Mouse (Mus musculus): Measurements from ENCODE around the gene Coq10a. TPM values are rescaled to one million over a fixed set of nuclear protein-coding genes. Genes with fewer than 3 reads are reported as not detected.
"Not testable (repeated sequence)": the region's sequence is repeated elsewhere in the genome, so short reads cannot be mapped to it uniquely, and the experiment has no call there.

The Coq10a gene
- polyA plus RNA-seq, 1 experiment from 2014 or later = 11.0 TPM

DNA sequence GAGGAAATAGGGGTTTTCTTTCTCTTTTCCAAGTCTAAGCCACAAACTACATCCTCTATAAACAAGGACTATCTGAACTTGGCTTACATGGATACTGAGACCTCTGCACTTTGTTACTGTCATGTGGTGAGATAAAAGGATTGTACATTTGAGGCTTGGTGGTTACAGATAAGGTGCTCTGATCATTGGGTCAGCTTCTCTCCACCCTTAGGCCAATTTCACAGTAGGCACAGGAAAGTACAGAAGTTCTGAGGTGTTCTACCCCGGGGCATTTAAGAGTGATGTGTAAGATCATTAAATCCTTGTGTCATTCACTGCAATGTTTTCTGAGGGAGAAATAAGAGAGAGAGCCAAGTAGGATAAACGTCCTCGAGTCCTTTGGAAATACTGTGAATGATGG lies 32.2 kb downstream of the Coq10a start:
- Histone ChIP-seq H3K4me2 (ENCODE audit: low read depth, severe bottlenecking) (peak overlapping the region; percentile 60; the same call in 1 of the 2 replicates), H3K9ac (ENCODE audit: low read length) (no peak overlapping the region), H3K4me3 (ENCODE audit: low read depth, low read length) (0 out of 2 replicates have a peak overlapping the region, but pooled peaks have one; percentile 77), H3K9me3 (ENCODE audit: control insufficient read depth, low read length) (no peaks in the 10 kb centered on the region), H3K27ac (replicated peaks; ENCODE audit: low read depth, low read length) (no peak overlapping the region), H3K36me3 (ENCODE audit: control insufficient read depth, insufficient read depth, low read length) (no peaks in the 10 kb centered on the region), H3K4me1 (ENCODE audit: control insufficient read depth, insufficient read depth, low read length) (peaks cover 9% of the 10 kb centered on the region), H3K27me3 (ENCODE audit: control insufficient read depth, insufficient read depth, low read length) (no peaks in the 10 kb centered on the region)
- 86% methylated on average over 3 of the region's 3 CpGs for WGBS
- ATAC-seq (ENCODE audit: insufficient number of reproducible peaks, low FRiP score, low TSS enrichment, low read depth) = no peak
- DNase-seq (ENCODE audit: low spot score) = no peak

- no peak overlapping the region for H3K27ac ChIP-seq (replicated peaks; ENCODE audit: low read depth, low read length)
- DNase-seq (ENCODE audit: low spot score) (no peak), ATAC-seq (ENCODE audit: insufficient number of reproducible peaks, low FRiP score, low TSS enrichment, low read depth) (no peak)
- 95% methylated on average over 3 of the region's 3 CpGs for WGBS
- H3K9me3 ChIP-seq (ENCODE audit: control insufficient read depth, low read length) = no peaks in the 10 kb centered on the region
- peaks cover 9% of the 10 kb centered on the region for H3K4me1 ChIP-seq (ENCODE audit: control insufficient read depth, insufficient read depth, low read length)
- H3K4me3 ChIP-seq (ENCODE audit: low read depth, low read length) = no peak overlapping the region
- no peak overlapping the region for H3K4me2 ChIP-seq (ENCODE audit: low read depth, severe bottlenecking)
- no peak overlapping the region for H3K9ac ChIP-seq (ENCODE audit: low read length)
- no peaks in the 10 kb centered on the region for H3K36me3 ChIP-seq (ENCODE audit: control insufficient read depth, insufficient read depth, low read length)
- no peaks in the 10 kb centered on the region for H3K27me3 ChIP-seq (ENCODE audit: control insufficient read depth, insufficient read depth, low read length)
Observed at GRCm38 (mm10) chr10:128336195-128336594, 32.6 kb downstream of the Coq10a start.

DNA sequence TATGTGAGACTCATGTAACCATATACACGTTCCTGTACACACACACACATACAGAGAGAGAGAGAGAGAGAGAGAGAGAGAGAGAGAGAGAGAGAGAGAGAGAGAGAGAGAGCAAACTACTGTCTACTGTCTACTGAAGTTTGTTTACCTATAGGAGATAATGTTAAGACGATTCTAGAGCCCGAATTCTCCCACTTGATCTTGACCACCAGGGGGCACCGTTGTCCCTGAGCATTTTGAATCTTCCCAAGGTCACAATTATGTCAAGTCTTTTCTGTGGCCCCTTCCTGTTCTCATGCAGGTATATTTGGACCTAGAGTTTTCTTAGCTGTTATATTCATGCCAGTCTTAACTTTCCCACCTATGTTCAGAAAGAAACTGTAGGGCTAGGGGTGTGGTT lies 33.2 kb downstream of the Coq10a start:
- peaks cover 9% of the 10 kb centered on the region for H3K4me1 ChIP-seq (ENCODE audit: control insufficient read depth, insufficient read depth, low read length)
- no peaks in the 10 kb centered on the region for H3K9me3 ChIP-seq (ENCODE audit: control insufficient read depth, low read length)
- no peaks in the 10 kb centered on the region for H3K27me3 ChIP-seq (ENCODE audit: control insufficient read depth, insufficient read depth, low read length)
- H3K36me3 ChIP-seq (ENCODE audit: control insufficient read depth, insufficient read depth, low read length) = no peaks in the 10 kb centered on the region
- no peak overlapping the region for H3K9ac ChIP-seq (ENCODE audit: low read length)
- H3K4me2 ChIP-seq (ENCODE audit: low read depth, severe bottlenecking) = no peak overlapping the region
- H3K4me3 ChIP-seq (ENCODE audit: low read depth, low read length) = no peak overlapping the region
- WGBS = 1% methylated on average over 4 of the region's 4 CpGs
- H3K27ac ChIP-seq (replicated peaks; ENCODE audit: low read depth, low read length) = no peak overlapping the region
- peak; percentile 86 for DNase-seq (ENCODE audit: low spot score)
- ATAC-seq (ENCODE audit: insufficient number of reproducible peaks, low FRiP score, low TSS enrichment, low read depth) = no peak

GRCm38 (mm10) chr10:128332358-128333249 lies 36.2 kb downstream of the Coq10a start:
- not testable (repeated sequence) for H3K4me2 ChIP-seq (ENCODE audit: low read depth, severe bottlenecking); H3K27ac ChIP-seq (replicated peaks; ENCODE audit: low read depth, low read length); DNase-seq (ENCODE audit: low spot score); H3K4me1 ChIP-seq (ENCODE audit: control insufficient read depth, insufficient read depth, low read length); ATAC-seq (ENCODE audit: insufficient number of reproducible peaks, low FRiP score, low TSS enrichment, low read depth); H3K9ac ChIP-seq (ENCODE audit: low read length); H3K9me3 ChIP-seq (ENCODE audit: control insufficient read depth, low read length); H3K36me3 ChIP-seq (ENCODE audit: control insufficient read depth, insufficient read depth, low read length); H3K27me3 ChIP-seq (ENCODE audit: control insufficient read depth, insufficient read depth, low read length); H3K4me3 ChIP-seq (ENCODE audit: low read depth, low read length)
- WGBS = 80% methylated on average over 6 of the region's 6 CpGs

- WGBS = 90% methylated on average over 10 of the region's 10 CpGs
- DNase-seq (ENCODE audit: low spot score) = no peak
- H3K9ac ChIP-seq (ENCODE audit: low read length) = no peak overlapping the region
Observed at GRCm38 (mm10) chr10:128327610-128328009, 41.2 kb downstream of the Coq10a start.

GRCm38 (mm10) chr10:128326825-128327224 lies 42.0 kb downstream of the Coq10a start:
- no peak overlapping the region for H3K27ac ChIP-seq (replicated peaks; ENCODE audit: low read depth, low read length)
- H3K36me3 ChIP-seq (ENCODE audit: control insufficient read depth, insufficient read depth, low read length) = peaks cover 21% of the 10 kb centered on the region
- H3K4me2 ChIP-seq (ENCODE audit: low read depth, severe bottlenecking) = no peak overlapping the region
- ATAC-seq (ENCODE audit: insufficient number of reproducible peaks, low FRiP score, low TSS enrichment, low read depth) (no peak), DNase-seq (ENCODE audit: low spot score) (no peak)
- no peaks in the 10 kb centered on the region for H3K9me3 ChIP-seq (ENCODE audit: control insufficient read depth, low read length)
- WGBS = 94% methylated on average over 8 of the region's 8 CpGs
- peaks cover 11% of the 10 kb centered on the region; the same call in 1 of the 2 replicates for H3K4me1 ChIP-seq (ENCODE audit: control insufficient read depth, insufficient read depth, low read length)
- H3K9ac ChIP-seq (ENCODE audit: low read length) = no peak overlapping the region
- H3K27me3 ChIP-seq (ENCODE audit: control insufficient read depth, insufficient read depth, low read length) = no peaks in the 10 kb centered on the region
- H3K4me3 ChIP-seq (ENCODE audit: low read depth, low read length) = no peak overlapping the region

More at GRCm38 (mm10) chr10:128327610-128328009, 41.2 kb downstream of the Coq10a start:
- Histone ChIP-seq H3K4me2 (ENCODE audit: low read depth, severe bottlenecking) (no peak overlapping the region), H3K9me3 (ENCODE audit: control insufficient read depth, low read length) (no peaks in the 10 kb centered on the region), H3K4me1 (ENCODE audit: control insufficient read depth, insufficient read depth, low read length) (peaks cover 11% of the 10 kb centered on the region; the same call in 1 of the 2 replicates), H3K27ac (replicated peaks; ENCODE audit: low read depth, low read length) (no peak overlapping the region), H3K4me3 (ENCODE audit: low read depth, low read length) (no peak overlapping the region), H3K27me3 (ENCODE audit: control insufficient read depth, insufficient read depth, low read length) (no peaks in the 10 kb centered on the region), H3K36me3 (ENCODE audit: control insufficient read depth, insufficient read depth, low read length) (peaks cover 21% of the 10 kb centered on the region)
- ATAC-seq (ENCODE audit: insufficient number of reproducible peaks, low FRiP score, low TSS enrichment, low read depth) = no peak

- H3K4me2 ChIP-seq (ENCODE audit: low read depth, severe bottlenecking) = peak overlapping the region; percentile 95
- H3K4me1 ChIP-seq (ENCODE audit: control insufficient read depth, insufficient read depth, low read length) = peaks cover 11% of the 10 kb centered on the region; the same call in 1 of the 2 replicates
- ATAC-seq (ENCODE audit: insufficient number of reproducible peaks, low FRiP score, low TSS enrichment, low read depth) = no peak
Observed at GRCm38 (mm10) chr10:128323516-128323915, 45.3 kb downstream of the Coq10a start.

DNA sequence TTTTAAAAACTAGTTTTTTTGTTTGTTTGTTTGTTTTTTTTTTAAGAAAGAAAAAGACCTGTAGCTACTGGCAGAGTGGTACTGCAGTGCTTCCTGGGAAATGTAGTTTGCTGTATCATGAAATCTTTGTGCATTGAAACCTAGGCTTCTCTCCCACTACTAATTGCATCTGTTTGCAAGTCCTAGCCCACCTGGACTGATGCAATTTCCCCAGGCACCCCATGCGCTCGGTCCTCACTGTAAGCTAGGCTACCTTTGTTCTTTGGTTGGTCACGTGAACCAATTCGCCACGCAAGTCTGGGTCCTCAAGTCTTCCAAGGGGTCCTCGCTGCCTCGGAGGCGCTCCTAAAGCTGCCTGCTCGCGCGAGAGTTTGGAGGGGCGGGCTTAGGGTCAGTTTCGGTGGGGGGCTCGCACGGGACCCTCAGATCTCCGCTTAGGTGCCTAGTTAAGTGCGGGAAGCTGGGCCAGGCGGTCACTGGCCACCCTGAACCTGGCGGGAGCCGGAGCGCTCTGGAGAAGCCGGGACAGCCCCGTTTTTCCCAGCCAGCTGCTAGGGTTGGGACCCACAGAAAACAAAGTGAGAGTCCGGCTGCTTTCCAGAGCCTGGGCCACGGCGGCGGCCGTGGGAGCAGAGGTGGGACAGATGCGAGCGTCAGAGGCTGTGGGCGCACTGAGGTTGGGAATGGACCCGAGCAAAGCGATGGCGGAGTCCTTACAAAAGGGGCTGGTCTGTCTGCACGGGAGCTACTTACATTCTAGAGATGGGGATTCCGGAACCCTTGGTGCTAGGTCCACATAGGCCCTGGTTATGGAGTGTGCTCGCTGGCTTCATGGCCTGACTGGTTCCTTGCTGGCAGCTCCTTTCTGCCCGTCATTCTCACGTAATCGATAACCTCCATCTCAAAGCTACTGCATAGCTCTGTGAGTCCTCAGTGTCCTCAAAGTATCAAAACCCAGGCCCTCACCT lies 46.4 kb downstream of the Coq10a start, which contains the start of gene Cnpy2:
Gene Cnpy2, plus strand, starts transcription at position 319 of the 968 bp plus-strand sequence.
- peaks cover 11% of the 10 kb centered on the region; the same call in 1 of the 2 replicates for H3K4me1 ChIP-seq (ENCODE audit: control insufficient read depth, insufficient read depth, low read length)
- H3K36me3 ChIP-seq (ENCODE audit: control insufficient read depth, insufficient read depth, low read length) = peaks cover 35% of the 10 kb centered on the region
- peak within 1 kb of the TSS; percentile 89 for H3K4me3 ChIP-seq (ENCODE audit: low read depth, low read length)
- DNase-seq (ENCODE audit: low spot score) (peak; percentile 99), ATAC-seq (ENCODE audit: insufficient number of reproducible peaks, low FRiP score, low TSS enrichment, low read depth) (peak; percentile 96)
- H3K4me2 ChIP-seq (ENCODE audit: low read depth, severe bottlenecking) = peak within 1 kb of the TSS; percentile 95
- H3K9ac ChIP-seq (ENCODE audit: low read length) = peak within 1 kb of the TSS; percentile 99
- H3K27me3 ChIP-seq (ENCODE audit: control insufficient read depth, insufficient read depth, low read length) = no peaks in the 10 kb centered on the region
- WGBS = under 1% methylated on average over 40 of the region's 40 CpGs
- H3K27ac ChIP-seq (replicated peaks; ENCODE audit: low read depth, low read length) = peak within 1 kb of the TSS; percentile 96
- H3K9me3 ChIP-seq (ENCODE audit: control insufficient read depth, low read length) = no peaks in the 10 kb centered on the region

More at GRCm38 (mm10) chr10:128323516-128323915, 45.3 kb downstream of the Coq10a start:
- WGBS = 84% methylated on average over 8 of the region's 8 CpGs
- H3K27ac ChIP-seq (replicated peaks; ENCODE audit: low read depth, low read length) = 0 out of 2 replicates have a peak overlapping the region, but pooled peaks have one; percentile 96
- no peaks in the 10 kb centered on the region for H3K9me3 ChIP-seq (ENCODE audit: control insufficient read depth, low read length)
- H3K9ac ChIP-seq (ENCODE audit: low read length) = peak overlapping the region; percentile 99
- H3K36me3 ChIP-seq (ENCODE audit: control insufficient read depth, insufficient read depth, low read length) = peaks cover 30% of the 10 kb centered on the region
- no peak for DNase-seq (ENCODE audit: low spot score)
- peak overlapping the region; percentile 89 for H3K4me3 ChIP-seq (ENCODE audit: low read depth, low read length)
- H3K27me3 ChIP-seq (ENCODE audit: control insufficient read depth, insufficient read depth, low read length) = no peaks in the 10 kb centered on the region
